Mouse (Mus musculus) limb, embryonic 14.5 days (tissue): Measurements from ENCODE around the gene Irf6. TPM values are rescaled to one million over a fixed set of nuclear protein-coding genes. Genes with fewer than 3 reads are reported as not detected.

Source experiments
- ATAC-seq: fragments of 200-750 bp; cut with Nextera tagmentation; 2 replicates; pipeline ENCODE4 v1.8.0; 2017; ENCODE audit warnings: low read depth, moderate number of reproducible peaks, moderate TSS enrichment; ENCODE audit not compliant: low FRiP score
- DNase-seq: peaks from one replicate; pipeline ENCODE4 v3.0.0-alpha.2; 2015; ENCODE audit warnings: low spot score
- H3K27ac ChIP-seq: fragments of 300-500 bp; sonication (generic); replicated peaks from 2 replicates; pipeline ENCODE4 v1.5.1; 2014; ENCODE audit warnings: low read depth, mild to moderate bottlenecking, low read length, moderate library complexity, mixed read lengths
- H3K27me3 ChIP-seq: fragments of 300-500 bp; sonication (generic); 2 replicates; pipeline ENCODE4 v1.6.1; 2014; ENCODE audit warnings: low read length, mixed read lengths; ENCODE audit not compliant: control insufficient read depth, insufficient read depth
- H3K36me3 ChIP-seq: fragments of 300-500 bp; sonication (generic); 2 replicates; pipeline ENCODE4 v1.6.1; 2014; ENCODE audit warnings: mild to moderate bottlenecking, low read length, moderate library complexity, mixed read lengths; ENCODE audit not compliant: control insufficient read depth, insufficient read depth
- H3K4me1 ChIP-seq: fragments of 300-500 bp; sonication (generic); 2 replicates; pipeline ENCODE4 v1.6.1; 2014; ENCODE audit warnings: antibody characterized with exemption, low read length, mixed read lengths; ENCODE audit not compliant: control insufficient read depth, insufficient read depth
- H3K4me2 ChIP-seq: fragments of 300-500 bp; sonication (generic); replicated peaks from 2 replicates; pipeline ENCODE4 v1.6.1; 2014; ENCODE audit warnings: low read depth, mild to moderate bottlenecking, low read length, moderate library complexity; ENCODE audit not compliant: severe bottlenecking
- H3K4me3 ChIP-seq: fragments of 300-500 bp; sonication (generic); replicated peaks from 2 replicates; pipeline ENCODE4 v1.5.1; 2014; ENCODE audit warnings: low read length
- H3K9ac ChIP-seq: fragments of 300-500 bp; sonication (generic); 2 replicates; pipeline ENCODE4 v1.6.1; 2014; ENCODE audit warnings: mild to moderate bottlenecking, low read depth, low read length, moderate library complexity; ENCODE audit not compliant: severe bottlenecking
- H3K9me3 ChIP-seq: fragments of 300-500 bp; sonication (generic); 2 replicates; pipeline ENCODE4 v1.6.1; 2016; ENCODE audit warnings: low read length; ENCODE audit not compliant: control insufficient read depth
- POLR2A ChIP-seq: fragments of 200-500 bp; IDR thresholded peaks from 2 replicates; pipeline ENCODE4 v1.8.0; 2012; ENCODE audit warnings: inconsistent platforms, mild to moderate bottlenecking, moderate library complexity, borderline replicate concordance; ENCODE audit not compliant: insufficient read depth, insufficient read length; ENCODE audit errors: extremely low read depth
- WGBS: fragments of 180-500 bp; shearing (Covaris S2); extraction: QIAGEN DNeasy Blood & Tissue Kit; methylation state at CpG from one replicate; pipeline ENCODE4 v1.1.7; 2014; 5-methylcytosine and 5-hydroxymethylcytosine counted together
- polyA plus RNA-seq, 2 experiments: library from polyadenylated mRNA; depleted of rRNA in 1 of 2; stranded (reverse) in 1 of 2; unstranded in 1 of 2; fragments of >200 nt; fragmentation: Nextera tagmentation in 1 of 2; extraction: Ambion mirVana in 1 of 2; gene quantifications; 2 replicates each; pipeline versions ENCODE4 v1.2.1 to v1.2.3; 2012 to 2014

The Irf6 gene
- polyA plus RNA-seq, 2 experiments = 23.5 to 50.0 TPM

DNA sequence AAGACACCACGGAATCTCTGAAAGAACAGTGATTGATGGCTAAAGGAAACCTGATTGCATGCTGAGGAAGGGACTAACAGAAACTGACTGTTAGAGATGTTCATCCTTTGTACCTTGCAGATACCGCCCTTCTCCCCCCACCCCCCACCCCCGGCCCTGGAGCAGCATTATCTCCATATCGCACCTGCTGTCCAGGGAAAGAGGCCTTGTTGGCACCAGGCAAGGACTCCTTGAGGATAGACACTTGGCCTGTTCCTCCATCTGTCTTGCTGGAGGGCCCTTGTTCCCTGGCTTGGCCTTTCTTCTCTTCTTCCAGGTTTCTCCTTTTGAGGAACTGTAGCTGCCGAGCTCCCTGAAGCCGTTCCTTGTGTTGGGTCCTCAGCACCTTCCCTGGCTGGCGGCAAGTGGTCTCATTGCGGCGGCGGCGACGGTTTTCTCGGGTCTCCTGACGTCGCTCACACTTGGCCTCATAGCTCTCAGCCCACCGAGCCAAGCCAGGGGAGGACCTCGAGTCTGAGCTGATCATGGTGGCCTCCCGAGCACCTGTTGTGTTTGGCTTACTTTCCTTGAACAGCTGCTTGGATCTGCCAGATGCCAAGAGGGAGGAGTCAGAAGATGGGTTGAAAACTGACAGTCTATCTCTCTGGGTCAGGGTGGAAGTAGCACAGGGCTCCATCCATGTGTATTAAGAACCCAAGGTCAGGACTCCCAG lies 44.7 kb downstream of the Irf6 start:
- Histone ChIP-seq H3K36me3 (no peaks in the 10 kb centered on the region), H3K27me3 (no peaks in the 10 kb centered on the region), H3K9me3 (no peaks in the 10 kb centered on the region), H3K4me1 (peaks cover 3% of the 10 kb centered on the region; the same call in 1 of the 2 replicates), H3K4me2 (no peak overlapping the region), H3K4me3 (no peak overlapping the region), H3K27ac (no peak overlapping the region), H3K9ac (no peak overlapping the region)
- ATAC-seq = peak; percentile 69; the same call in 1 of the 2 replicates
- DNase-seq = no peak
- 87% methylated on average over 18 of the region's 18 CpGs for WGBS
- no peak for TF ChIP-seq POLR2A

DNA sequence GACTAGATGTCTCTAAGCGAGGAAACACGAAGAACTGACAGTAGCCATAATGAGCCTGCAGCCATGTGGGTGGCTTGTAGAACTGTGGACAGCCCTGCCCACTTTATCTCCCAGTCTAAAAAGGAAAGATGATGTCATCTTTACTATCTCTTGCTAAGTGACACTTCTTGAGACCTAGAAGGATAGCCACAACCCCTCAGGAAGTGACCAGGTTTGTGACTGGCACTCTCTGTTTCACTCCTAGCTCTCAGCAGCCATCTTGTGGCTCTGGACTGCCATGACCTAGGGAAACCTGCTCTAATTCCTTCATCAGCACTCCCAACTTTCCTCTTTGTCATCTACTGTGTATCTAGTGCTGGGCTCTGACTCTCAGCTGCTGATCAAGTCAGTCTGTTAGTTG lies 45.4 kb downstream of the Irf6 start:
- TF ChIP-seq POLR2A = no peak
- Histone ChIP-seq H3K4me1 (peaks cover 3% of the 10 kb centered on the region; the same call in 1 of the 2 replicates), H3K9me3 (no peaks in the 10 kb centered on the region), H3K4me3 (no peak overlapping the region), H3K27me3 (no peaks in the 10 kb centered on the region), H3K9ac (no peak overlapping the region), H3K4me2 (no peak overlapping the region), H3K27ac (no peak overlapping the region), H3K36me3 (no peaks in the 10 kb centered on the region)
- WGBS = 81% methylated on average over 2 of the region's 2 CpGs
- DNase-seq (no peak), ATAC-seq (no peak)

DNA sequence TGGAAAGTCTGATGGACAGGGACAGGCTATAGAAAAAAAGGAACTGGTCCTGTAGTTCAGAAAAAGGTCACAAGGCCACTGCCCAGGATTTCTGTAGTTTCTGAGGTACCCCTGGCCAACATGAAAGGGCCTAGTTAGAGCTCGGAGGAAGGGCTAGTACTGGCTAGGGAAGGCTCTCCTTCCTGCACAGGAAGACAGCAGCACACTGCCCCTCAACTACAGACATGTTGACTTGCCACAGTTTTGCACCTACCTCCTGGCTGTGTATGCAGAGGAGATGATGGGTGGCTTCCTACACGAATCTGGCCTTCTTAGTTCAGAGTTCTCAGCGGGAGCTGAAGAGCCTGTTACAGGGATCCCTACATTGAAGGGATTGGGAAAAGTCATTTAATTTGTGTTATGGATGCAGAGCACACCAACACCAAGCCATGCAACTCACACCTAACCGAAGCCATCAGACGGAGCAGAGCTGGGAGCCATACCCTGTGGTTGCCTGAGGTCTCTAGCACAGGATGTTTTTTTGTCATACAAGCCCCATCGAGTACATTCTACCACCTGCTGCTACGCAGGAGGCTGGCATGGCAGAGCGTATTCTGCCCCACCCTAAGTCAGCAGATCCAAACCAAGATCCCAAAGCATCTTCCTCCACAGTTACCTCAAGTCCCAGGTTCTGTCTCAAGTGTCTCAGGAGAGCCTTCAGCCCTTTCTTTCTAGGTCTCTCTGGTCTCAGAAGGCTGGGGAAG lies 47.9 kb downstream of the Irf6 start:
- Histone ChIP-seq H3K9ac (no peak overlapping the region), H3K9me3 (no peaks in the 10 kb centered on the region), H3K27me3 (no peaks in the 10 kb centered on the region), H3K36me3 (no peaks in the 10 kb centered on the region), H3K4me2 (no peak overlapping the region), H3K4me1 (no peaks in the 10 kb centered on the region), H3K27ac (no peak overlapping the region), H3K4me3 (no peak overlapping the region)
- WGBS = 75% methylated on average over 8 of the region's 8 CpGs
- no peak for TF ChIP-seq POLR2A
- ATAC-seq (no peak), DNase-seq (no peak)

DNA sequence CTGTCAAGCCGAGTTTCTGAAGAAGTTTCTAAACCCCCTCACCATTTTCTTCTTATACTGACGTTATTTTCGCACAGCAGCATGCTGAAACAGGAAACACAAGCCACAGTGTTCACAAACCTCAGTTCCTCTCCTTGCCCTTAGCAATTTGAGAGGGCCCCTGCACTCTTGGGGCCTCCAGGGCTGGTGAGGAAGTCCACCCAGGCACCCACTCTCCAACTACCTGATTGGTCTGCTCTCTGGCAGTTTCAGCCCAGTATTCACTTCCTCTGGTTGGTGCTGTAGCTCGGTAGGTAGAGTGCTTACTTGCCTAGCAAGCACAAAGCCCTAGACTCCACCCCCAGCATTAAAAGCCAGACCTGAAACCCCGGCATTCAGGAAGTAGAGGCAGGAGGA lies 48.5 kb downstream of the Irf6 start, which contains the start of gene Traf3ip3:
Traf3ip3 (minus strand) TSS at position 321 of the 396 bp plus-strand sequence.
- Histone ChIP-seq H3K9me3 (no peaks in the 10 kb centered on the region), H3K36me3 (no peaks in the 10 kb centered on the region), H3K4me1 (no peaks in the 10 kb centered on the region), H3K27ac (no peak within 1 kb of the TSS), H3K9ac (no peak within 1 kb of the TSS), H3K27me3 (no peaks in the 10 kb centered on the region), H3K4me2 (no peak within 1 kb of the TSS), H3K4me3 (no peak within 1 kb of the TSS)
- DNase-seq (no peak), ATAC-seq (no peak)
- WGBS = 57% methylated on average over 5 of the region's 5 CpGs
- TF ChIP-seq POLR2A = no peak

DNA sequence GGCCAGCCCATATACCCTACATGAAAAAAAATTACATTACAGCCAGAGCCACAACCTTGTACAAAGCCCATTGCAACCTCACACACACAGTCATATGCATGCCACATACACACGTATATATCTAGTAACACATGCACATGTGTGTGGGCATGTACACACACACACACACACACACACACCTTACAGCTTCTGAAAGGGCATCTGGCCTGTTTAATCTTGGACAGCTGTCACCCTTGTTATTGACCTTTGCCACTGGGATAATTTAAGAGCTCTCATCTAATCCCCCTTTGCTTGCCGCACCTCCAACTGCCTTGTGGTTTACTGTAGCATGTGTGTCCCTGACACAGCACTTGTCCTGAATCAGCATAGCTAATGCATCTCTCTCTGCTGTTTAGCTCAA lies 50.9 kb downstream of the Irf6 start:
- 45% methylated on average over 2 of the region's 2 CpGs for WGBS
- Histone ChIP-seq H3K36me3 (no peaks in the 10 kb centered on the region), H3K4me3 (no peak overlapping the region), H3K4me1 (no peaks in the 10 kb centered on the region), H3K9me3 (no peaks in the 10 kb centered on the region), H3K9ac (no peak overlapping the region), H3K27me3 (no peaks in the 10 kb centered on the region), H3K4me2 (no peak overlapping the region), H3K27ac (no peak overlapping the region)
- ATAC-seq (no peak; the same call in 1 of the 2 replicates), DNase-seq (no peak)
- no peak for TF ChIP-seq POLR2A
